Mouse (Mus musculus): ENCODE data around the gene St6galnac3.

The St6galnac3 gene

DNA sequence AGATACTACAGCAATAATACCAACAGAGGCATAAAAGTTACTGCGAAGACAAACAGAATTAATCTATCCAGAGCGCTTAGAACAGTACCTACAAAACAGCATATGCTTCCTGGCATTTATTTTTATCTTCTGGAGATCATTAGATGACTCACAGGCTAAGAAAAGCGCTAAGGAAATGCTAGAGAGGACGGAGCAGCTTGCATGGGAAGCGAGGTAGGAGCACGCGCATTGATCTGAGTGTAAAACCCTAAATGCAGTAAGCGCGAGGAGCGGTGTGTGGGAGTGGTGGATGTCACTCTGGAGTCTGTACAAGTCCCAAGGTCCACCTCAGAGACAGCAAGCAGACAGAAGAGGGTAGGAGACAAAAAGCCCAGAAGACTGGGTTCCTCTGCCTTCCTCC, 486.6 kb downstream of the St6galnac3 start:
- peak; percentile 67 to 86 for DNase-seq (ENCODE audit: low spot score in 2 of 2)

DNA sequence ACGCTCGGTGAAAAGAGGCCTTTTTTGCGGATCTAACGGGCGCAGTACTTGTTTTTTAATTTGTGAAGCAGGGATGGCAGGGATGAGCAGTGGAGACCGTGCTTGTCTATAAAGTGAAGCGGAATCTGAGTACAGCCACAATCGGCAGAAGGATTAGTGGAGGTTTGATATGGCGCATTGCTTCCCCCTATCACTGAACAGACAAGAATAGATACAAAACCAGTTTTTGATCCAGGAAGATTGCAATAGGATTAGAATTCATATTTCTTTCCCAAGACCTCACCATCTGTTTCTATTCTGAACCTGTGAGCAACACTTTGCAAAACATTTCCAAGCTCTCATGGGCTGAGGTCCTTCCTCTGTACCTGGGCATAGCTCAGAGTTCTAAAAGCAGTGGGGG, 488.7 kb downstream of the St6galnac3 start:
- peak in 1 of 2 experiments; percentile 38 for DNase-seq (ENCODE audit: low spot score in 2 of 2)

DNA sequence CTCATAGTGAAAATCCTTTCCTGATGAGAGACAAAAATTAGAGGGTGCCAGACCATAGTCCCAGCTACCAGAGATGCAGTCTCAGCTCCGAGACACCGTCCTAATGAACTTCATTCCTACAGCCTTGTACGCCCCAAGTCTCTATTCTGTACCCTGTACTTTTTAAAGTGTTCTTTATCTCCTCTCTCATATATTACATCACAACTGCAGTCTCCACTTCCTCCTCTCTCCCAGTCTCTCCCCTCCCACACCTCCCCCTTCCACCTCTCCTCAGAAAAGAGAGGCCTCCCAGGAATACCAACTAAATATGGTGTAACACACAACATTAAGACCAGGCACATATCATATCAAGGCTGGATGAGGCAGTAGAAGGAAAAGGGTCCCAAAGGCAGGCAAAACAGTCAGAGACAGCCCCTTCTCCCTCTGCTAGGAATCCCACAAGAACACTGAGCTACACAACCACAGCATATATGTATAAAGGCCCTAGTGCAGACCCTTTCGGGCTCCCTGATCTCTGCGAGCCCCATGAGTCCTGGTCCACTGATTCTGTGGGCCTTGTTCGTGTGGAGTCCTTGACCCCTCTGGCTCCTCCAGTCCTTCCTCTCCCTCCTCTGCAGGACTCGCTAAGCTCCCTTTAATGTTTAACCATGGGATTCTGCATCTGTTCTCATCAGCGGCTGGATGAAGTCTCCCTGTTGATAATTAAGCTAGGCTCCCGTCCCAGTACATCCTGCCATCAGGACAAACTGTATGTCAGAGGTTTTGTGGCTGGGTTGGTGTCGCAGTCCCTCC, 502.2 kb downstream of the St6galnac3 start:
- no peak for DNase-seq (ENCODE audit: low spot score in 2 of 2)

DNA sequence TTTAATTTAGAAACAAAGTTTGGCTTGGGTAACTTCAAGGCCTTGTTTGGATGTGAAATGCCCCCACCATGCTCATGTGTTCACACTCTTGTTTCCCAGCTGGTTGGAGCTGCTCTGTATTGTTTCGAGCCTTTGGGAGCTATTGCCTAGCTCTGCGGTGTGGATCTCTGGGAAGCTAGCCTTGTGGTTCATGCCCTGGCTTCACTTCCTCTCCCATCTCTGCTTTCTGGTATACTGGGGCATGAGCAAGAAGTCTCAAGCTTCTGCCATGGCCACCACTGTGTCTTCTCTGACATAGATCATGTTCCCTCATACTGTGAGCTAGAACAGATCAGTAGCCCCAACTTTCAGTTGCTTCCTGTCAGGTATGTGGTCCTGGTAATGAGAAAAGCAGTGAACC, 505.6 kb downstream of the St6galnac3 start:
- DNase-seq (ENCODE audit: low spot score in 2 of 2): no peak

GRCm38 (mm10) chr3:153208186-153208585, 516.8 kb downstream of the St6galnac3 start:
- no peak for DNase-seq (ENCODE audit: low spot score in 2 of 2)

GRCm38 (mm10) chr3:153204046-153204445, 520.9 kb downstream of the St6galnac3 start:
- DNase-seq (ENCODE audit: low spot score in 2 of 2): peak; percentile 57 to 65

GRCm38 (mm10) chr3:153201835-153202234, 523.1 kb downstream of the St6galnac3 start:
- DNase-seq (ENCODE audit: low spot score in 2 of 2): peak; percentile 51 to 69

- no peak for DNase-seq (ENCODE audit: low spot score in 2 of 2)
These were observed 524.2 kb downstream of the St6galnac3 start for GRCm38 (mm10) chr3:153200801-153201200.

DNA sequence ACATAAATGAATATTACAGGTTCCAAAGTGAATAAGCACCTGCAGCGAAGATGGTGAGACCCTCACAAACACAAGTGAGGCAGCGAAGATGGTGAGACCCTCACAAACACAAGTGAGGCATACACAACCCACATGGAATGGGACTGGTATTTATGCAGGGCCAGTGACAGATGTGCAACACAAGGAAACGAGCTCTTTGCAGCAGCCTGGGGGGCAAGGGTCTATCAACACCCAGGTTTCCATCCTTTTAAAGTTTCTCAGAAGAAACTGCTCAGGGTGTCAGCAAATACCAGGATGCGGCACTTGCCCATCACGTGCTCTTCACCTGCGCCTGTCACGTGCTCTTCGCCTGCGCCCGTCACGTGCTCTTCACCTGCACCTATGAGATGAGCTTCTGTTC, 524.9 kb downstream of the St6galnac3 start:
- no peak for DNase-seq (ENCODE audit: low spot score in 2 of 2)

GRCm38 (mm10) chr3:153199251-153199650, 525.7 kb downstream of the St6galnac3 start:
- no peak for DNase-seq (ENCODE audit: low spot score in 2 of 2)

GRCm38 (mm10) chr3:153198514-153198913, 526.5 kb downstream of the St6galnac3 start:
- no peak for DNase-seq (ENCODE audit: low spot score in 2 of 2)

GRCm38 (mm10) chr3:153193025-153193424, 531.9 kb downstream of the St6galnac3 start:
- no peak for DNase-seq (ENCODE audit: low spot score in 2 of 2)

GRCm38 (mm10) chr3:153190742-153191141, 534.2 kb downstream of the St6galnac3 start:
- DNase-seq (ENCODE audit: low spot score in 2 of 2): no peak

- no peak for DNase-seq (ENCODE audit: low spot score in 2 of 2)
These were observed 535.1 kb downstream of the St6galnac3 start for GRCm38 (mm10) chr3:153189685-153190467.

DNA sequence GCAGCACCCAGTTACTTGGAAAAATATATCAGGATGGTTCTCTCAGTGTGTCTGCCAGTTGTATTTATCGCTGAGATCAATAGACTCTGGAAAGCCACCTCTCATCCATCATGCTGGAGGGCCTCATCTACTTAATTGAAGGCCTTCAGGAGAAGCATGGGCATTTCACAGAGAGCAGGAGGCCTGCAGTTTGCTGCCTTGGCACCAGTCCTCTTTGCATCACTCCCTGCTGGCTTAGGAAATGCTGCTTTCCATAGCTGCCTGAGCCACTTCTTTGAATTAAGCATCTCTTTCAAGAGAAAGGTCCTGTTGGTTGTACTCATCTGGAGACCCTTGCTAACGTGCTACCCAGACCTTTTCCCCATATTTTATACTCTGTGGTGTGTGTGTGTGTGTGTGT, 536.8 kb downstream of the St6galnac3 start:
- peak in 1 of 2 experiments; percentile 45 for DNase-seq (ENCODE audit: low spot score in 2 of 2)

DNA sequence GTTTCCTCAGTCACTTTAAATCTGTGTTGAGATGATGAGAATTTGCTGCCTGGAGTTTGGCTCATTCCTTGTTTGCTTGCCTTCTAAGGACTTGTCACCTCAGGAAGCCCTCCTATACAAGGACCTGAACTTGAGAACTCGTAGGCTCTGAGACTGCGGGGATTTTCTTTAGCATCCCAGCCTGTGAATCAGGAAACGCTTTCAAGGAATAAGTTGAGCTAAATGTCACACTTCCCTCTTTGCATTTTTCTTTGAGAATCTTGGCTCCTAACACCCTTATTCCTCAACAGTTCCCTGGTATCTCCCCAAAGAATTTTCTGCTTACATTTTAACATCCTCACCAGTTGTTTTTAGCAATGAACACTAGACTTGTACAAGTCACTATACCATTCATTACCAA, 539.9 kb downstream of the St6galnac3 start:
- no peak for DNase-seq (ENCODE audit: low spot score in 2 of 2)

GRCm38 (mm10) chr3:153181242-153181641, 543.7 kb downstream of the St6galnac3 start:
- DNase-seq (ENCODE audit: low spot score in 2 of 2): no peak

DNA sequence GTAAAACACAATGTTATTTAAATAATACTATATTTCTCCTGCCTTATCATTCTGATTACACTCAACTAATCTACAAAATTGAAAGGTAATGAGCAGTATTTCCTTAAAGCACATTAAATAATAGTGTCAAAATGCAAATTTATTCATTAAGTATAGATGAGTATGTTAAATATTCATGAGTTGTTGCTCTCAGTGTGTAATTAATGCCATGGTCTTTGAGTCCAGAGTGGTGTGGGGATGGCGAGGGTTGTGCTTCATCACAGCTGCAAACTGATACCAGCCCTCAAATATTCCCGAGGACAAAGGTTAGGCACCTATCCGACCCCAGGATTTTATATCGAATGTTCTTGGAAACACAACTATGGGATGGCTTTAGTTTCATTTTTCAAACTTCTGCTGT, 548.2 kb downstream of the St6galnac3 start:
- DNase-seq (ENCODE audit: low spot score in 2 of 2): no peak

GRCm38 (mm10) chr3:153176325-153176724, 548.6 kb downstream of the St6galnac3 start:
- peak in 1 of 2 experiments; percentile 32 for DNase-seq (ENCODE audit: low spot score in 2 of 2)

DNA sequence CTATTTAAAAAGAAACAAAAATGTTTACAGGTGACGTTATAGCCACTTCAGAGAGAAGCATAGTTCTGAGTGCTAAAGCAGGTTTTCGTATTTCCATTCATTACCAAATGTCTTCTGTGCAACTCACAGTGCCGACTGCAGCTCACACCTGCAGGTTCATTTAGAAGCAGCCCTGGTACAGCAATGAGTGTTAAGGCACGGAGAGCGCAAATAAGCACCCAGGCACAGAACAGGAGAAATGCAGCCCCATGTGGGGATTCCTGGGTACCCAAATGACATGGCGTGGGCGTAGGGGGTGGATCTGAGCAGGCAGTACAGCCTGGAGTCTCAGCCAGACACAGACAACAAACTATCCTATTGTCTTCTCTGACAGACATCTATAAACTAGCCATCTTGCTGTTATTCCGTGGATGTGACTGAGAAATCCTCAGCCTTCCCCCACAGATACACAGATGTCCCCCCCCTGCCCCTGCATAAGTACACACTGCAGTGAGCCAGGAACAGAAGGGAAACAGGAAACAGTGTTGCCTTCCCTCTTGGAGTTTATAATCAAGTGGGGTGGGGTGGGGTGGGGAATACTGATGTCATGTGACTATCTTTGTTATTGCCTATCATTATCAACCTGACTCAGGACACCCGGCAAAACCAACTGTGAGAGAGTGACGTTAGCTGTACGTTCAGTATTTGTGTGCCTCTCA, 550.5 kb downstream of the St6galnac3 start:
- DNase-seq (ENCODE audit: low spot score in 2 of 2): peak in 1 of 2 experiments; percentile 15

GRCm38 (mm10) chr3:153173567-153173966, 551.4 kb downstream of the St6galnac3 start:
- DNase-seq (ENCODE audit: low spot score in 2 of 2): peak in 1 of 2 experiments; percentile 10

GRCm38 (mm10) chr3:153170146-153170545, 554.8 kb downstream of the St6galnac3 start:
- DNase-seq (ENCODE audit: low spot score in 2 of 2): no peak

Measured in right cerebral cortex, postnatal 10 days (tissue).